Mouse (Mus musculus) intestine, embryonic 15.5 days (tissue): ENCODE results near the gene Klhl29. TPM values are rescaled to one million over a fixed set of nuclear protein-coding genes. Genes with fewer than 3 reads are reported as not detected.
A peak's percentile ranks its signal among the peaks of the same experiment; 100 is the strongest.

Experiments
- ATAC-seq: fragments of 200-750 bp; cut with Nextera tagmentation; 2 replicates; pipeline ENCODE4 v1.8.0; 2017; ENCODE audit warnings: moderate TSS enrichment, moderate library complexity
- H3K27ac ChIP-seq: fragments of 300-500 bp; sonication (generic); 2 replicates; pipeline ENCODE4 v1.5.1; 2015; ENCODE audit warnings: mild to moderate bottlenecking, inconsistent platforms
- H3K27me3 ChIP-seq: fragments of 300-500 bp; sonication (generic); replicated peaks from 2 replicates; pipeline ENCODE4 v1.6.1; 2015; ENCODE audit warnings: inconsistent platforms
- H3K36me3 ChIP-seq: fragments of 300-500 bp; sonication (generic); 2 replicates; pipeline ENCODE4 v1.6.1; 2015; ENCODE audit warnings: inconsistent platforms
- H3K4me1 ChIP-seq: fragments of 300-500 bp; sonication (generic); replicated peaks from 2 replicates; pipeline ENCODE4 v1.6.1; 2015; ENCODE audit warnings: inconsistent platforms
- H3K4me2 ChIP-seq: fragments of 300-500 bp; sonication (generic); replicated peaks from 2 replicates; pipeline ENCODE4 v1.6.1; 2015; ENCODE audit warnings: mild to moderate bottlenecking, inconsistent platforms
- H3K4me3 ChIP-seq: fragments of 300-500 bp; sonication (generic); replicated peaks from 2 replicates; pipeline ENCODE4 v1.5.1; 2015; ENCODE audit warnings: inconsistent platforms
- H3K9ac ChIP-seq: fragments of 300-500 bp; sonication (generic); 2 replicates; pipeline ENCODE4 v1.6.1; 2015; ENCODE audit warnings: inconsistent platforms
- H3K9me3 ChIP-seq: fragments of 300-500 bp; sonication (generic); 2 replicates; pipeline ENCODE4 v1.6.1; 2016; ENCODE audit warnings: inconsistent platforms
- WGBS: fragments of 180-500 bp; shearing (Covaris S2); methylation state at CpG from one replicate; pipeline ENCODE4 v1.1.7; 2015; 5-methylcytosine and 5-hydroxymethylcytosine counted together
- polyA plus RNA-seq: library from polyadenylated mRNA; unstranded; fragments of >200 nt; fragmentation: Nextera tagmentation; extraction: Ambion mirVana; gene quantifications from 2 replicates; pipeline ENCODE4 v1.2.1, GENCODE M21; 2015

Klhl29 gene
- polyA plus RNA-seq, 1 experiment from 2014 or later, result 0.94 TPM

GRCm38 (mm10) chr12:5245207-5245597 lies 130.3 kb downstream of the Klhl29 start:
- no peak for ATAC-seq

GRCm38 (mm10) chr12:5244431-5245206 lies 130.9 kb downstream of the Klhl29 start:
- Histone ChIP-seq H3K9me3 (no peaks in the 10 kb centered on the region), H3K9ac (no peak overlapping the region), H3K4me1 (peaks cover 20% of the 10 kb centered on the region; the same call in 1 of the 2 replicates), H3K27me3 (no peaks in the 10 kb centered on the region), H3K27ac (no peak overlapping the region), H3K4me2 (no peak overlapping the region), H3K4me3 (no peak overlapping the region), H3K36me3 (no peaks in the 10 kb centered on the region)
- WGBS, result 86% methylated on average over 10 of the region's 10 CpGs
- no peak for ATAC-seq

More at GRCm38 (mm10) chr12:5245207-5245597, 130.3 kb downstream of the Klhl29 start:
- Histone ChIP-seq H3K4me1 (peaks cover 15% of the 10 kb centered on the region; the same call in 1 of the 2 replicates), H3K9ac (no peak overlapping the region), H3K4me3 (no peak overlapping the region), H3K27ac (no peak overlapping the region), H3K9me3 (no peaks in the 10 kb centered on the region), H3K4me2 (no peak overlapping the region), H3K27me3 (no peaks in the 10 kb centered on the region), H3K36me3 (no peaks in the 10 kb centered on the region)
- 78% methylated on average over 4 of the region's 4 CpGs for WGBS

GRCm38 (mm10) chr12:5243867-5244266 lies 131.6 kb downstream of the Klhl29 start:
- Histone ChIP-seq H3K4me2 (no peak overlapping the region), H3K27ac (no peak overlapping the region), H3K4me1 (peaks cover 20% of the 10 kb centered on the region; the same call in 1 of the 2 replicates), H3K4me3 (no peak overlapping the region), H3K9ac (no peak overlapping the region), H3K27me3 (no peaks in the 10 kb centered on the region), H3K9me3 (no peaks in the 10 kb centered on the region), H3K36me3 (no peaks in the 10 kb centered on the region)
- WGBS, result 84% methylated on average over 6 of the region's 6 CpGs
- ATAC-seq, result no peak

GRCm38 (mm10) chr12:5243449-5243848 lies 132.0 kb downstream of the Klhl29 start:
- H3K27ac ChIP-seq, result no peak overlapping the region
- no peaks in the 10 kb centered on the region for H3K36me3 ChIP-seq
- H3K4me3 ChIP-seq, result no peak overlapping the region
- peaks cover 20% of the 10 kb centered on the region; the same call in 1 of the 2 replicates for H3K4me1 ChIP-seq
- no peaks in the 10 kb centered on the region for H3K27me3 ChIP-seq
- no peak overlapping the region for H3K9ac ChIP-seq
- no peaks in the 10 kb centered on the region for H3K9me3 ChIP-seq
- peak; percentile 16; the same call in 1 of the 2 replicates for ATAC-seq
- no peak overlapping the region for H3K4me2 ChIP-seq
- WGBS, result 46% methylated on average over 4 of the region's 4 CpGs

- Histone ChIP-seq H3K9ac (no peak overlapping the region), H3K4me2 (no peak overlapping the region), H3K27ac (no peak overlapping the region), H3K4me3 (no peak overlapping the region), H3K4me1 (peaks cover 17% of the 10 kb centered on the region; the same call in 1 of the 2 replicates), H3K27me3 (no peaks in the 10 kb centered on the region), H3K36me3 (no peaks in the 10 kb centered on the region), H3K9me3 (no peaks in the 10 kb centered on the region)
- 84% methylated on average over 8 of the region's 8 CpGs for WGBS
- ATAC-seq, result no peak
Measured at GRCm38 (mm10) chr12:5242551-5243330, 132.7 kb downstream of the Klhl29 start.

GRCm38 (mm10) chr12:5239451-5240245 lies 135.8 kb downstream of the Klhl29 start:
- H3K9ac ChIP-seq, result no peak overlapping the region
- no peak overlapping the region for H3K4me2 ChIP-seq
- H3K36me3 ChIP-seq, result no peaks in the 10 kb centered on the region
- H3K4me1 ChIP-seq, result 0 out of 2 replicates have a peak, but pooled peaks cover 10% of the 10 kb centered on the region
- no peaks in the 10 kb centered on the region for H3K9me3 ChIP-seq
- H3K27me3 ChIP-seq, result no peaks in the 10 kb centered on the region
- no peak overlapping the region for H3K27ac ChIP-seq
- no peak overlapping the region for H3K4me3 ChIP-seq
- ATAC-seq, result no peak
- 67% methylated on average over 17 of the region's 17 CpGs for WGBS

GRCm38 (mm10) chr12:5237078-5237477 lies 138.4 kb downstream of the Klhl29 start:
- no peak overlapping the region for H3K4me2 ChIP-seq
- H3K4me1 ChIP-seq, result 0 out of 2 replicates have a peak, but pooled peaks cover 10% of the 10 kb centered on the region
- no peaks in the 10 kb centered on the region for H3K36me3 ChIP-seq
- 0 out of 2 replicates have a peak overlapping the region, but pooled peaks have one; percentile 17 for H3K27ac ChIP-seq
- H3K9ac ChIP-seq, result no peak overlapping the region
- 44% methylated on average over 5 of the region's 5 CpGs for WGBS
- ATAC-seq, result peak; percentile 83
- no peaks in the 10 kb centered on the region for H3K9me3 ChIP-seq
- H3K27me3 ChIP-seq, result no peaks in the 10 kb centered on the region
- H3K4me3 ChIP-seq, result no peak overlapping the region

GRCm38 (mm10) chr12:5235596-5235995 lies 139.9 kb downstream of the Klhl29 start:
- H3K4me3 ChIP-seq, result no peak overlapping the region
- H3K4me2 ChIP-seq, result no peak overlapping the region
- ATAC-seq, result no peak
- WGBS, result 84% methylated on average over 12 of the region's 12 CpGs
- no peak overlapping the region for H3K9ac ChIP-seq
- H3K4me1 ChIP-seq, result 0 out of 2 replicates have a peak, but pooled peaks cover 10% of the 10 kb centered on the region
- H3K27me3 ChIP-seq, result no peaks in the 10 kb centered on the region
- no peaks in the 10 kb centered on the region for H3K9me3 ChIP-seq
- no peak overlapping the region for H3K27ac ChIP-seq
- H3K36me3 ChIP-seq, result no peaks in the 10 kb centered on the region

- ATAC-seq, result no peak
Measured at GRCm38 (mm10) chr12:5230504-5230903, 145.0 kb downstream of the Klhl29 start.

GRCm38 (mm10) chr12:5226676-5227654 lies 148.5 kb downstream of the Klhl29 start:
- no peaks in the 10 kb centered on the region for H3K36me3 ChIP-seq
- WGBS, result 67% methylated on average over 14 of the region's 14 CpGs
- ATAC-seq, result no peak

More at GRCm38 (mm10) chr12:5230504-5230903, 145.0 kb downstream of the Klhl29 start:
- 87% methylated on average over 5 of the region's 5 CpGs for WGBS
- Histone ChIP-seq H3K4me3 (no peak overlapping the region), H3K4me2 (no peak overlapping the region), H3K27me3 (no peaks in the 10 kb centered on the region), H3K9me3 (no peaks in the 10 kb centered on the region), H3K27ac (no peak overlapping the region), H3K36me3 (no peaks in the 10 kb centered on the region), H3K4me1 (no peaks in the 10 kb centered on the region), H3K9ac (no peak overlapping the region)

GRCm38 (mm10) chr12:5223595-5223994 lies 151.9 kb downstream of the Klhl29 start:
- H3K27me3 ChIP-seq, result no peaks in the 10 kb centered on the region
- no peaks in the 10 kb centered on the region for H3K9me3 ChIP-seq
- H3K4me2 ChIP-seq, result no peak overlapping the region
- no peak overlapping the region for H3K9ac ChIP-seq
- WGBS, result 59% methylated on average over 1 of the region's 1 CpGs
- ATAC-seq, result no peak
- no peaks in the 10 kb centered on the region for H3K36me3 ChIP-seq
- no peak overlapping the region for H3K27ac ChIP-seq
- no peak overlapping the region for H3K4me3 ChIP-seq
- 0 out of 2 replicates have a peak, but pooled peaks cover 4% of the 10 kb centered on the region for H3K4me1 ChIP-seq

More at GRCm38 (mm10) chr12:5226676-5227654, 148.5 kb downstream of the Klhl29 start:
- no peaks in the 10 kb centered on the region for H3K9me3 ChIP-seq
- H3K27ac ChIP-seq, result no peak overlapping the region
- H3K4me1 ChIP-seq, result no peaks in the 10 kb centered on the region
- H3K4me3 ChIP-seq, result no peak overlapping the region
- H3K9ac ChIP-seq, result no peak overlapping the region
- H3K27me3 ChIP-seq, result no peaks in the 10 kb centered on the region
- H3K4me2 ChIP-seq, result no peak overlapping the region
